Mouse (Mus musculus): Measurements from ENCODE around the gene Il21r.

DNA sequence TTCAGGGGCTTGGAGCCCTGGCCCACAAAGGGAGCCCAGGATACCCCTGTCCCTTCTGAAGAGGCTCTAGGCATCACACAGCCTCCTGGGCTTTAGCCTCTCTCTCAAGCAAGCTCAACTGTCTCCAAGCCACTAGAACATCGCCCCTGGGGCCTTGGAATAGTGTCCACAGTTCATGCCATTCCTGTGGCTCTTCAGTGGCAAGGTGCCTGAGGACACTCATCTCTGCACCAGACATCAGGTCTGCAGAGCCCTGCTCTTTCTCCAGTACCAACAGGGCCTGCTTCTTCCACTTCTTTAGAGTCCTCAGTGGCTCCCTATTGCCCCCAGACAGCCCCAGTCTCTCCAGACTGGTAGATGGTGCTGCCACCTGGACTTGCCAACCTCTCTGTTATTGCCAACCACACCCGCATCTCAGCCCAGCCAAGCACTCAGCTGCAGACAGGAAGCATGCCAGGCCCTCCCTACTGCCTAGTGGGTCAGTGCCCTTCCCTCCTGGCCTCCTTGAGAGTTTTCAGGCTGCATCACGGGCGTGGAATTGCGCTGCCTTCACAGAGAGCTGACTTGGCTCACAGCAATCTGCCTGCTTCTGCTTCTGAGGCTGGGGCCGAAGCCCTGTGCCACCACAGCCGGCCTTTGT lies 43.0 kb upstream of the Il21r start:
- TF ChIP-seq CTCF (IDR thresholded peaks at IDR 0.05; ENCODE audit: low read depth, low read length) (no peak), GATA1 (IDR thresholded peaks at IDR 0.05; ENCODE audit: borderline replicate concordance, low read length) (no peak), TAL1 (conservative IDR thresholded peaks at IDR 0.05; ENCODE audit: low read depth, low read length) (no peak)

Measured in G1E (cell line).